Mouse (Mus musculus): ENCODE data around the gene Tmem229a. TPM values are rescaled to one million over a fixed set of nuclear protein-coding genes. Genes with fewer than 3 reads are reported as not detected.

The Tmem229a gene
- polyA plus RNA-seq (2012; rRNA removed): 0.18 and 0.38 TPM in 2 replicates

DNA sequence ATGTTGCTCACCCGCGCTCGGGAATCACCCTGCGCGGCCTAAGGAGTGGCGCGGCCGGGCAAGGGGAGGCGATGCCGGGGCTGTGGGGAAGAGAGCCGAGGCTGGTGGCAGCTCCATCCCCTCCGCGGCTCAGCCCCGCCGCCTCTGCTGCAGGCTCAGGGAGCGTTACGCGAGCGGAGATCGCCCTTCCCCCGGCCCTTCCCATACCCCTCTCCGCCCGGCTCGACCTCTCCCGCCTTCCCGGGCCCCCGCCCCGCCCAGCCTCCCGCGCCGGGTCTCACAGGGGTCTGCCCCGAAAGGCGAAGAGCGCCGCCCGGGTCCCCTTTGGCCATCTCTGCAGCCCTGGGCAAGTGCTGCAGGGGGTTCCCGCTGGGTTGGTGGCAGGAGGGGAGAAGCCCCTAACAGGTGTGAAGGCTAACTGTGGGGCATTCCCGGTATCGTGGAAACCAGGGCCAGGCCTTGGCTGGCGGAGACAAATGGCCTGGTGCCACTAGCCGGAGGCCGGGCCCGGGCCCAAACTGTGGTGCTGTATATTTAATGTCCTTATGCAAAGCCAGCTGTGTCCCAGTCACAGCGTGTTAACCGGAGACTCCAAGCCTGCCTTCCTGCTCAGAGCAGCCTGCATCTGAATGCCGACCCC lies at the start of gene Tmem229a:
TSS of gene Tmem229a (minus strand) at position 352 of the 640 bp plus-strand sequence.
- no peak for DNase-seq (ENCODE audit: low read depth)

GRCm38 (mm10) chr6:24993754-24994153 lies 37.7 kb upstream of the Tmem229a start:
- no peak for DNase-seq (ENCODE audit: low read depth)

- DNase-seq (ENCODE audit: low read depth): no peak
Measured at GRCm38 (mm10) chr6:24989836-24990235, 33.7 kb upstream of the Tmem229a start.

GRCm38 (mm10) chr6:24976176-24976575 lies 20.1 kb upstream of the Tmem229a start:
- DNase-seq (ENCODE audit: low read depth): no peak

GRCm38 (mm10) chr6:24968471-24969223 lies 12.6 kb upstream of the Tmem229a start:
- no peak for DNase-seq (ENCODE audit: low read depth)

- DNase-seq (ENCODE audit: low read depth): no peak
Measured at GRCm38 (mm10) chr6:24967726-24968125, 11.6 kb upstream of the Tmem229a start.

DNA sequence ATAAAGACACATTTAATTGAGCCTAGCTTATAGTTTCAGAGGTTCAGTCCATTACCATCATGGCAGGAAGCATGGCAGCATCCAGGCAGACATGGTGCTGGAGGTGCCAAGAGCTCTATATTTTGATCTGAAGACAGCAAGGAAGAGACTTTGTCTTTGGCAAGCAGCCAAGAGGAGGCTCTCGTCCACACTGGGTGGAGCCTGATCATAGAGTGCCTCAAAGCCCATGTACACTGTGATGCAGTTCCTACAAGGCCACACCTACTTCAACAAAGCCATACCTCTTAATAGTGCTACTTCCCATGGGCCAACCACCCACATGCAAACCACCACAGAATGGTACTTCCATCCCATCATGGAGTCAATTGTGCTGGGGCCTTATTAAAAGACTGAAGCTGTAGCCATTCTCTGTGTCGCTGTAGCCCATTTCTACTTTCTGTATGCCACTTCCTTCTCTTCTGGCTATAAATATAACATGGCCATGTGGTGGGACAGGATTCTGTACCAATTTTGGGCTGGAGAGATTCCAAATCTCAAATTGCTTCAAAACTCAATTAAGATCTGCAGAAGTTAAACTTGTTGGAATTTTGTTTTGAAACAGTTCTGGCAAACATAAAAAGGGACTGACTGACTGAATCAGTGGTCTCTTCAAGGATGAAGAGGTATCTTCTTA lies 10.0 kb upstream of the Tmem229a start:
- DNase-seq (ENCODE audit: low read depth): no peak

DNA sequence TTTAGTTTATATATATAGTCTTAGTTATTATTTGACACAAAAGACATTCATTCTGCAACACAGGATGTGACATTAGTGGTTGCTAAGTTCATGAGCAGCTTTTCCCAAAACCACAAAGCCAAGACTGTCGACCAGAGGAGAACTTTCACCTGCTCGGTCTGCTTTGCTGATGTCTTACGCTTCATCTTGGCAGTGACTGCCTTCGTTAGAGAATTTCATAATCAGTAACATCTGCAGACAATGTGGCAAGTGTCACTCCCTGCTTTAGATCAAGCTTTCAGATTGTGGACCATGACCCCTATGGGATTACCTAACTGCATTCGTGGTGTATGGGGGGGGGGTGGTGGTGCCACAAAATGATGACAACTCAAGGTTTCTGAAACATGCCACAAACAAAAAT lies 7.7 kb upstream of the Tmem229a start:
- no peak for DNase-seq (ENCODE audit: low read depth)

DNA sequence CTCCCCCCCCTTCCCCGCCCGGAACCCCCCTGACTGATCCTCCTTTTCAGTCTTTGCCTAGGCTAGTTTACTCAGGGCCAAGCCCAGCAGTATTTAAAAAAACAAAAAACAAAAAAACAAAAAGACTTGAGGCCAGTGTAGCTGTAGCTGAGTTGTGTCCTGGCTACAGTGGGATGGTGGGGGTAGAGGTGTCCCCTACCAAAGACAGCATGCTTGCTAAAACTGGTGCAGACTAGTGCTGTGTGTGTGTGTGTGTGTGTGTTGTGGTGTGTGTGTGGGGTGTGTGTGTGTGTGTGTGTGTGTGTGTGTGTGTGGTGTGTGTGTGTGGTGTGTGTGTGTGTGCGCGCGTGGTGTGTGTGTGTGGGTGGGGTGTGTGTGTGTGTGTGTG lies 483 bp upstream of the Tmem229a start:
- DNase-seq (ENCODE audit: low read depth): no peak

DNA sequence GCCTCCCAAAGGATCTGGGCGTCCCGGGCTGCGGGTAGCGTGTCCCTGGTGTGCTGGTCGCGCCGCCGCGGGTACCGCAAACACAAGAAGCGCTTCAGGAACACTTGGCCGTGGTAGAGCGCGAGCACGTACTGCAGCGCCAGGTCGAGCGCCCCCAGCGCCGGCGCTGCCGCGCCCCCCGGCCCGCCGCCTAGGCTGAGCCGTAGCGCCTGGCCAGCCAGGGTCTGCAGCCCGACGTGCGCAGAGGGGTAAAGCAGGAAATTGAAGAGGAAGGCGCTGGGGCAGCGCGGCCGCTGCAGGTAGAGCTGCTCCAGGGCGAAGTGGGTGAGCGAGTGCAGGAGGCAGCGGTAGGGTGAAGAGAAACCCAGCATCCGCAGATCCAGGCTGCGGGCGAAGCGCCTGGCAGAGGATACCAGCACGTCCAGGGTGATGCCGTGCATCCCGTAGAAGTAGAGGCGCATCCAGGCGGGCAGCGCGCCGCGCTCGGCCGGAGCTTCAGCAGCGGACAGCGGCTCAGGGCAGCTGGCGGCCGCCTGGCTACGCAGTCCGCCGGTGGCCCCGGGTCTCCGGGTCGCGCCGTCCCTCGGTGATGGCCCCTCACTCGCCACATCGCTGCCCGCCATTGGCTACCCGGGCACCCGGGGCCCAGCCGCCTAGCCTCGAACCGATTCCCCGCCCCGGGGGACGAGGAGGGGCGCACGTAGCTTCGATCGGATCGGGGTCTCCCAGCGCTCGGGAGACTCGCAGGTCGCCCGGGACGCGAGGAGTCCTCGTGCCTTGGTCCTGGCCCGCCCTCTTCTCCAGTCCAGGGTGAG lies 759 bp downstream of the Tmem229a start:
- DNase-seq (ENCODE audit: low read depth): no peak

GRCm38 (mm10) chr6:24954126-24954525 lies 2.0 kb downstream of the Tmem229a start:
- DNase-seq (ENCODE audit: low read depth): no peak

DNA sequence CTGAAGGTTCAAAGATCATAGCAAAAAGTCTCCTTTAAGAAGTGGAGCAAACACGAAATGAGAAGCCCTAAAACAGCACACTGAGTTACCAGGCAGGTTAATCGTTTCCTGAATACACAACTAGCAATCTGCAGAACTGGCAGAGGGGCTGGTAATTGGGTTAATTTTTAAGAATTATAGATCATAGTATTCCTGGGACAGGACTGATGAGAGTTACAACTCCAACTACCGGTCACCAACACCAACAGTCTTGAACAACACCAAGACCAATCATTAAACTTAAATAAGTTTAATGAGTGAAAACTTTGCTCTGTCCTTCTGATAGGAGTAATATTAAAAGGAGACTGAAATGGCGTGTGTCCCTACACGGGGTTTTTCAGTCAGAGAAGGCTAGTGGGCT lies 3.8 kb downstream of the Tmem229a start:
- no peak for DNase-seq (ENCODE audit: low read depth)

DNA sequence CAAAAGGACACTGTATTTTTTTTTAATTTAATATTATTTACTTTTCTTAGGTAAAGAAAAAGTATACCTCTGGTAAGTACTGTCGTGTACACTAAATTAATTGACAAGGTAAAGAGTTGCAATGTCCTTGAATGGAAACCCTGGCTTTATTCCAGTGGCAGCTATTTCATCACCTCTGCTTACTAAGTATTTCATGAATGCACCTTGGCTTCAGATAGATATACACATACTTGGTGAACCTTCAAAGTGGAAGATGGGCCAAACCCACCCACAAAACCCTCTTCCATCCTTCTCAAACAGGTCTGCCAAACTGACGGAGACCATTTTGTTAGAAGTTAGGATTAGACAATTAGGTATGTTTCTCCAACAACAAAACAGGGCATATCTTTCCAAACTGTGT lies 5.4 kb downstream of the Tmem229a start:
- no peak for DNase-seq (ENCODE audit: low read depth)

GRCm38 (mm10) chr6:24925076-24925785 lies 30.9 kb downstream of the Tmem229a start:
- no peak for DNase-seq (ENCODE audit: low read depth)

GRCm38 (mm10) chr6:24913591-24913990 lies 42.5 kb downstream of the Tmem229a start:
- no peak for DNase-seq (ENCODE audit: low read depth)

DNA sequence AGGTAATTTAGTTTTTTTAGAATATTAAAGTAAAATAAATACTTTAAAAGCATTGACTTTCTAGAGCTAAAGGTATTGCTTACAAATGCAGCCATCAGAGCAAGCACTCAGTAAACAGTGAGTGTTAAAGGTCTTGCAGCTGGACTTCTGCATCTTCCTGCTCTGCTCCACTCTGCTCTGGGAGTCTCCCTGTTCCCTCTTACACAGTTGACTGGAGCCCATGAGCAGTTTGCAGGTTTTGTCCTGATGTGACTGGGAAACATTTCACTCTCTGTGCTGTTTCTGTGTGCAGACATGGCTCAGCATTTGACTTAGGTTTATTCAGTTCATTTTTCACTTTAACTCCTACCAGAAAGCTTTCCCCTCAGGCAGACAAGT lies 45.4 kb downstream of the Tmem229a start:
- no peak for DNase-seq (ENCODE audit: low read depth)

GRCm38 (mm10) chr6:24910016-24910727 lies 45.9 kb downstream of the Tmem229a start:
- DNase-seq (ENCODE audit: low read depth): no peak

DNA sequence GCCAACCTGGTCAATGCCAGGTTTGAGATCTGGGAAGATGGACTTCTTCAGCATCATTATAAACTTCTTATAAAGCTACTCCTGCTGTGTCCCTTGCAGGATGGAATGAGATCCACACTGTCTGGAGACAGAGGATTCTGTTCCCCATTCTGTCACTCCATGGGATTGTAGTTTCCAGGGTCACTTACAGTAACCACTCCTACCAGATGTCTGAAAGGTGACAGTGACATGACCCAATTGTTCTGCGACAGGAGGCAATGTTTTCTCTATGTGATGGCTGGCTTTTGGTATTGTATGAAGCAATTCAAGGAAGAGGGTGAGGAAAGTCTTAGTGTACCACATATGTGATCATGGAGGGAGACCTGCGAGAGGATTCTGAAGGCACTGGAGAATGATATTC lies 48.3 kb downstream of the Tmem229a start:
- DNase-seq (ENCODE audit: low read depth): no peak

DNA sequence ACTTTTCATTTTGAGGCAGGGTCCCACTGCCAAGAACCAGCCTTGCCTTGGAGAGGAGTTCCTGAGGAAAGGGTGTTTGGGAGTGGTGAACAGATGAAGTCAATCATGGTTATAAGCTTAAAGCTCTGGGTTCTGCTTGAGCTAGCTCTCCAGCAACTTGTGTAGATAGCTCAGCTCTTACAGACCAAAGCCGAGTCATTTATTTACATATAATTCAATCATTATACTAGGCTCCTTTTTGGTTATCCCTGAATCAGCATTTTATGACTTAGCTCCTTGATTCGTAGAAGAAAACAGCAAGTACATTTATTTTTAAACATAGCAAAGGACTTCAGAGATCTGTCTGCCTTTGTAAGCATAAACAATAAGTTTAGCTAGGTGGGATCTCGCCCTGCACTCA lies 51.0 kb downstream of the Tmem229a start:
- no peak for DNase-seq (ENCODE audit: low read depth)

Measured in gonadal fat pad, adult 2 months (tissue).